Mouse (Mus musculus): Measurements from ENCODE around the gene Lfng.

DNA sequence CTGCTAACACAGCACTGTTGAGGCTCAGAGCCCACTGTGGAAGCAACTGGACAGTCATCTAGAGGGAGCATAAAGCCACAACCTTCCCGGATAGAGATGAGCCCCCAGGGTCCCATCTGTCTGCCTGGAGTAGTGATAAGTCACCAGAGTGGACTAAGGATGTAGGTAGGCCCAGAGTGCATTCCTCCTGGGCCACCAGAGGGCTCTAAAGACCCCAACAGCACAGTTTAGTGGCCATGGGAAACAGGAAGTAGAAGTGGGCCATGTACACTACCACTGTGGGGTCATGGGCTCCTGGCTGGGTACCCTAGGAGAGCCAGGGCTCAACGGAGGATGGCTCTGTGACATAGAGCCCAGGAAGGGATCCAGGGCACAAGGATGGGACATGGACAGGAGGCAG is 33.7 kb downstream of the Lfng start:
- TF ChIP-seq CTCF (IDR thresholded peaks at IDR 0.05; ENCODE audit: low read depth, low read length): no peak
- TF ChIP-seq POLR2A (IDR thresholded peaks at IDR 0.05; ENCODE audit: extremely low read depth, insufficient read depth, low read length): no peak
